Mouse (Mus musculus) cerebellum, adult 2 months (tissue): ENCODE data around the gene Itpr3.

Source experiments
- CTCF ChIP-seq: fragments of 200-500 bp; IDR thresholded peaks from 2 replicates; pipeline ENCODE4 v1.5.1; 2011; ENCODE audit warnings: low read depth, mild to moderate bottlenecking, control low read depth, low read length, moderate library complexity, borderline replicate concordance; ENCODE audit not compliant: insufficient read depth
- POLR2A ChIP-seq: fragments of 200-500 bp; IDR thresholded peaks from 2 replicates; pipeline ENCODE4 v1.6.1; 2011; ENCODE audit warnings: low read length, control low read depth, borderline replicate concordance; ENCODE audit not compliant: insufficient read depth

GRCm38 (mm10) chr17:27028284-27028795 lies 28.8 kb upstream of the Itpr3 start:
- peak; percentile 69; the same call in 1 of the 2 replicates for TF ChIP-seq CTCF
- TF ChIP-seq POLR2A, result peak; percentile 60; the same call in 1 of the 2 replicates
